ENCODE assay signal across 22 mouse cellular contexts in the genomic region with DNA sequence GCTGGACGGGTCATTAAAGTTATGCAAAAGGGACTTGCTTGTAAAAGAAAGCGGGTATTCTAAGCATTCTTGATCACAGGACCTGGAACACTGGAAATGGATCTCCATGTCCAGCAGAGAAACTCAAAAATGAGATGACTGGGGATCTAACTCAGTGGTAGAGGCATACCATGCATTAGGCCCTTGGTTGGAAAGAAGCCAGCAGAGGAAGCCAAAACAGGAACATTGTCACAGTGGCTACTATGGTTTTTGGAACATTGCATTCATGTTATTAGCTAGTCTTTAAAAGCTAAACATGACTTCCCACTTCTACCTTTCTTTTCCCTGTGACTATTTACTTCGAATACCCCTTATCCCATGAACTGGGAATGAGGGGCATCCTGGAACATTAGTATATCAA.
"Had no signal": no experiment of that assay in that cellular context is flagged by ENCODE, and none has a peak within 500 bp of the region (broad histone marks: within the 10 kb centered on the region; RNA-seq: fewer than 3 reads in every experiment).

No protein-coding gene starts in this region.

- H3K27ac ChIP-seq: limb, embryonic 12.5 days; limb, embryonic 15.5 days; liver, embryonic 14.5 days; macrophage; midbrain, embryonic 10.5 days; midbrain, embryonic 13.5 days; neural tube, embryonic 13.5 days; stomach, embryonic 15.5 days had no signal

- ATAC-seq: liver, postnatal 0 days; lung, postnatal 0 days; midbrain, embryonic 13.5 days; midbrain, embryonic 16.5 days had no signal

- H3K4me2 ChIP-seq: limb, embryonic 12.5 days; limb, embryonic 15.5 days; liver, embryonic 11.5 days; lung, embryonic 14.5 days; midbrain, embryonic 13.5 days; neural tube, embryonic 13.5 days; stomach, embryonic 15.5 days had no signal

- H3K9me3 ChIP-seq: limb, embryonic 12.5 days; limb, embryonic 15.5 days; megakaryocyte, embryonic 14.5 days; midbrain, embryonic 10.5 days; midbrain, embryonic 13.5 days; neural tube, embryonic 13.5 days; stomach, embryonic 15.5 days had no signal

- H3K27me3 ChIP-seq: limb, embryonic 12.5 days; limb, embryonic 15.5 days; megakaryocyte, embryonic 14.5 days; midbrain, embryonic 13.5 days; neural tube, embryonic 13.5 days; stomach, embryonic 15.5 days had no signal

- DNase-seq: kidney, postnatal 14 days; kidney, postnatal 4 days; left cerebral cortex, postnatal 4 days; liver, postnatal 0 days; lung, embryonic 14.5 days; retina, postnatal 1 day; right cerebral cortex, postnatal 25 days; spleen, adult 18-20 months; thymus, postnatal 36 days had no signal

- H3K4me1 ChIP-seq: limb, embryonic 12.5 days; limb, embryonic 15.5 days; midbrain, embryonic 10.5 days; midbrain, embryonic 13.5 days; neural tube, embryonic 13.5 days; stomach, embryonic 15.5 days had no signal

- H3K4me3 ChIP-seq: limb, embryonic 12.5 days; limb, embryonic 15.5 days; megakaryocyte, embryonic 14.5 days; midbrain, embryonic 10.5 days; midbrain, embryonic 13.5 days; myocyte; neural tube, embryonic 13.5 days; stomach, embryonic 15.5 days had no signal

- H3K9ac ChIP-seq: limb, embryonic 12.5 days; limb, embryonic 15.5 days; liver, embryonic 14.5 days; liver, postnatal 0 days; lung, embryonic 14.5 days; midbrain, embryonic 13.5 days; neural tube, embryonic 13.5 days; stomach, embryonic 15.5 days had no signal
